Mouse (Mus musculus): ENCODE results near the gene Exo5. TPM values are rescaled to one million over a fixed set of nuclear protein-coding genes. Genes with fewer than 3 reads are reported as not detected.

The Exo5 gene
- polyA plus RNA-seq (2015; fragmentation: Illumina TruSeq; extraction: RNeasy Lipid Tissue Mini Kit (QIAGEN cat#74804); ENCODE audit: insufficient read depth, low read depth, low replicate concordance) = 2.9 TPM

DNA sequence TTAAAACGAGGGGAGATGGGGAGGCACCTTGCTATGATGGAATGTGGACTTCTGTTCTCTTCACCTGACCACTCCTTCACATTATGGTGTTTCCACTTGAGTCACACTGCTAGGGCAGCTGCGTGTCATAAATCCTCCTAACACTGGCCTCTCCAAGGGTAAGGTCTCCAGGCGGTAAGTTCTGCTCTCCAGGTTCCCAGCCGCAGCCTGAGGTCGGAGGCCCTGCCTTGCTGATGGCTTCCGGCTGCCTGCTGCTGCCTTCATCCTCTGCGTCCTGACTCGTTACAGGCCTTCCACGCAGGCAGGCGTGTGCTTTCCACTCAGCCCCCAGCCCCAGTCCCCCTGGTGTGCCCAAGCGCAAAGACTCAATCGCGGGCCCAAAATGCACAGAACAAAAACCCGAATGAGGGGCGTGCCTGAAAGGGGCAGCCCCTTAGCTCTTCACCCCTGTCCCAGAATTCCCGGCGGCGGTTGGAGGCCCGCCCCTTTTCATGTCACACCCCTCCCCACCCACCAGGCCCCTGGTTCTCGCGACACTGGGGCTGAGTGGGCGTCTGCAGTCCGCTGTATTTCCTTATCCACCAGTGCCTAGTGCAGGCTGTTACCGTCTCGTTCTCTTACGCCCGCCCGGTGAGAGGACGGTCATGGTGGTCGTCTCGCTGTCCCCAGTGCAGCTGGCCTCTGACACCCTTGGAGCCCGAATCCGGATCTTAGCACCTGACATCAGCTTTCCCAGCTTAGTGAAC lies at the start of gene Exo5:
Gene Exo5 (minus strand): TSS at position 464 of the 746 bp plus-strand sequence.

DNA sequence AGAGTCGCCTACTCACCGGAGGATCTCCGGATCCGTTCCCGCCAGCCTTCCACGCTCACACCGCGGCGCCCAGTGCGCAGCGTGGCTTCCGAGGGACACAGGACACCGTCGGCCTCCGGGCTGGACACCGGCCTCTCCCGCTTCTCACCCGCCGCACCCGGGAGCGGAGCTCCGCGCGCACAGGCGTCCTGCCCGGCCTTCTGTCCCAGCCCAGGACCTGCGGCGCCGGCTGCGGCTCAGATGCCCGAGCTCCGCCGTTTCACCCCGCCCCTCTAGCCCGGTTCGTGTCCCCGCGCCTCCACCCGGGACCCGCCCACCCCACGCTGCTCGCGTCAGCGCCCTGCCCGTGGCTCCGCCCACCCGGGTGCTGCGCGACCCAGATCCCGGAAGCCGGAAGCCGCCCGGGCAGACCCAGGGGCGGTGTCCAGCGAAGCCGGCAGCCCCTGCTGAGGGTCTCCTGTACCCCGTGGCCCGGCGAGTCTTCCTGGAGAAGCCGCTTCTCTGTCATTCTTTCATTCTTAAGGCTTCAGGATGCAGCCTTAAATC lies 26.7 kb upstream of the Exo5 start, which contains the start of gene Zfp69:
Gene Zfp69 (minus strand): TSS at position 272 of the 546 bp plus-strand sequence.

Other genes starting within 250 kb of the Exo5 start
- gene Kcnq4, start 176.4 kb downstream of the Exo5 start, polyA plus RNA-seq (2015; fragmentation: Illumina TruSeq; extraction: RNeasy Lipid Tissue Mini Kit (QIAGEN cat#74804); ENCODE audit: insufficient read depth, low read depth, low replicate concordance) = 1.6 TPM
- 12.4 TPM for gene Nfyc, start 93.4 kb downstream of the Exo5 start, polyA plus RNA-seq (2015; fragmentation: Illumina TruSeq; extraction: RNeasy Lipid Tissue Mini Kit (QIAGEN cat#74804); ENCODE audit: insufficient read depth, low read depth, low replicate concordance)
- gene Rims3, start 70.2 kb downstream of the Exo5 start, polyA plus RNA-seq (2015; fragmentation: Illumina TruSeq; extraction: RNeasy Lipid Tissue Mini Kit (QIAGEN cat#74804); ENCODE audit: insufficient read depth, low read depth, low replicate concordance) = 2.7 TPM
- gene Zfp69, start 26.7 kb upstream of the Exo5 start, polyA plus RNA-seq (2015; fragmentation: Illumina TruSeq; extraction: RNeasy Lipid Tissue Mini Kit (QIAGEN cat#74804); ENCODE audit: insufficient read depth, low read depth, low replicate concordance) = 0.35 TPM
- 9.5 TPM for gene Smap2, start 92.2 kb upstream of the Exo5 start, polyA plus RNA-seq (2015; fragmentation: Illumina TruSeq; extraction: RNeasy Lipid Tissue Mini Kit (QIAGEN cat#74804); ENCODE audit: insufficient read depth, low read depth, low replicate concordance)
- gene Col9a2, start 114.4 kb upstream of the Exo5 start, polyA plus RNA-seq (2015; fragmentation: Illumina TruSeq; extraction: RNeasy Lipid Tissue Mini Kit (QIAGEN cat#74804); ENCODE audit: insufficient read depth, low read depth, low replicate concordance) = 0.46 TPM
- 7.7 TPM for gene Zmpste24, start 173.2 kb upstream of the Exo5 start, polyA plus RNA-seq (2015; fragmentation: Illumina TruSeq; extraction: RNeasy Lipid Tissue Mini Kit (QIAGEN cat#74804); ENCODE audit: insufficient read depth, low read depth, low replicate concordance)
- not detected for gene Tmco2, start 184.2 kb upstream of the Exo5 start, polyA plus RNA-seq (2015; fragmentation: Illumina TruSeq; extraction: RNeasy Lipid Tissue Mini Kit (QIAGEN cat#74804); ENCODE audit: insufficient read depth, low read depth, low replicate concordance)

Data from pancreas, adult 10 weeks (tissue).